Mouse (Mus musculus) thymus, adult 2 months (tissue): ENCODE results near the gene Scube2. TPM values are rescaled to one million over a fixed set of nuclear protein-coding genes. Genes with fewer than 3 reads are reported as not detected.

Experiments used
- DNase-seq: peaks from one replicate; pipeline ENCODE4 v3.0.0; 2021
- H3K27ac ChIP-seq: fragments of 200-500 bp; 2 replicates; pipeline ENCODE4 v1.5.1; 2012; ENCODE audit warnings: low read length, control low read depth; ENCODE audit not compliant: control insufficient read depth, insufficient read depth
- H3K27me3 ChIP-seq: fragments of 200-500 bp; 2 replicates; pipeline ENCODE4 v1.6.1; 2012; ENCODE audit warnings: mild to moderate bottlenecking, low read length, moderate library complexity, mixed read lengths; ENCODE audit not compliant: control insufficient read depth, insufficient read depth
- H3K36me3 ChIP-seq: fragments of 200-500 bp; 2 replicates; pipeline ENCODE4 v1.6.1; 2012; ENCODE audit warnings: mild to moderate bottlenecking, low read length, moderate library complexity; ENCODE audit not compliant: control insufficient read depth, insufficient read depth
- H3K4me1 ChIP-seq: fragments of 200-500 bp; replicated peaks from 2 replicates; pipeline ENCODE4 v1.6.1; 2012; ENCODE audit warnings: low read length; ENCODE audit not compliant: control insufficient read depth, insufficient read depth
- H3K4me3 ChIP-seq: fragments of 200-500 bp; 2 replicates; pipeline ENCODE4 v1.5.1; 2012; ENCODE audit warnings: mild to moderate bottlenecking, low read length, control low read depth, moderate library complexity; ENCODE audit not compliant: control insufficient read depth, insufficient read depth
- CTCF ChIP-seq: fragments of 200-500 bp; IDR thresholded peaks from 2 replicates; pipeline ENCODE4 v1.5.1; 2012; ENCODE audit warnings: mild to moderate bottlenecking, control low read depth, low read length, moderate library complexity, borderline replicate concordance; ENCODE audit not compliant: control insufficient read depth, poor library complexity, insufficient read depth; ENCODE audit errors: extremely low read depth
- POLR2A ChIP-seq: fragments of 200-500 bp; IDR thresholded peaks from 2 replicates; pipeline ENCODE4 v1.6.1; 2012; ENCODE audit warnings: mild to moderate bottlenecking, low read length, control low read depth, moderate library complexity; ENCODE audit not compliant: control insufficient read depth, poor library complexity, insufficient read depth; ENCODE audit errors: extremely low read depth
- WGBS: fragments of 180-500 bp; shearing (Covaris S2); methylation state at CpG from one replicate; pipeline ENCODE4 v1.1.7; 2018; 5-methylcytosine and 5-hydroxymethylcytosine counted together
- polyA plus RNA-seq: library from polyadenylated mRNA; depleted of rRNA; stranded (reverse); fragments of >200 nt; gene quantifications from 2 replicates; pipeline ENCODE4 v1.2.3, GENCODE M21; 2012

The Scube2 gene
- polyA plus RNA-seq, 1 experiment, result 0.34 TPM

GRCm38 (mm10) chr7:109875598-109875997, 10.1 kb upstream of the Scube2 start:
- WGBS, result 82% methylated on average over 3 of the region's 3 CpGs

DNA sequence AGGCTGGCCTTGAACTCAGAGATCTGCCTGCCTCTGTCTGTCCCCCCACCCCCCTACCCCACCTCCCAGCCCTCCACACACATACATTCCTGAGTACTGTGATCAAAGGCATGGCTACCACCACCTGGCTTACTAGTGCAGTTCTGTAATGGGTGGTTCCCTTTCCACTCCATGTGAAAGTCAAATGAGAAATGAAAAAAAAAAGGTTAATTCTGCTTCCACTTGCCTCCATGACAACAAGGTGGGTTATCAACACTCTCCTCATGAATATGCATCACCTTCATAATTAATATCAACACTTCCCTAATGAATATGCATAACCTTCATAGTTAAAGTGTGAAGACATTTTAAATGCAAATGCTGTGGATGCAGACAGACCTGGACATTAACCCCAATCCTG, 9.6 kb upstream of the Scube2 start:
- DNase-seq, result no peak
- Histone ChIP-seq H3K36me3 (no peaks in the 10 kb centered on the region), H3K4me3 (no peak overlapping the region), H3K4me1 (no peaks in the 10 kb centered on the region), H3K27ac (no peak overlapping the region), H3K27me3 (no peaks in the 10 kb centered on the region)
- TF ChIP-seq CTCF (no peak), POLR2A (no peak)

More at GRCm38 (mm10) chr7:109875598-109875997, 10.1 kb upstream of the Scube2 start:
- DNase-seq, result no peak
- H3K4me3 ChIP-seq, result no peak overlapping the region
- no peaks in the 10 kb centered on the region for H3K4me1 ChIP-seq
- no peak overlapping the region for H3K27ac ChIP-seq
- no peaks in the 10 kb centered on the region for H3K27me3 ChIP-seq
- H3K36me3 ChIP-seq, result no peaks in the 10 kb centered on the region
- TF ChIP-seq CTCF (no peak), POLR2A (no peak)

DNA sequence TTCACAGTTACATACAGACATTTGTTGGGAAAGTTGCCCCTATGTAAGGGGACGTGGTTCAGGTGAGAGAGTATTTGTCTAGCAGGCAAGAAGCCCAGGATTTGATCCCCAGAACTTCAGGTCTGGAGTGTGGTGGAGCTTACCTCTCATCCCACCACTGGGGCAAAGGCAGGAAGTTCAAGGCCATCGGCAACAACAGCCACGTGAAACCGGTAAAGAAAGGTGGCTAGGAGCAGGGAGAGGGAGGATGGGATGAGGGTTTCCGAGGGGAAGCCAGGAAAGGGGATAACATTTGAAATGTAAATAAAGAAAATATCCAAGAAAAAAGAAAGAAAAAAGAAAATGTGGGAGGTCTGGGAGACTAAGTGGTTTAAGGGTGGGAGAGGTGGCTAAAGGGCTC, 7.7 kb upstream of the Scube2 start:
- no peak for TF ChIP-seq POLR2A
- TF ChIP-seq CTCF, result no peak
- no peak overlapping the region for H3K27ac ChIP-seq
- 83% methylated on average over 5 of the region's 5 CpGs for WGBS

DNA sequence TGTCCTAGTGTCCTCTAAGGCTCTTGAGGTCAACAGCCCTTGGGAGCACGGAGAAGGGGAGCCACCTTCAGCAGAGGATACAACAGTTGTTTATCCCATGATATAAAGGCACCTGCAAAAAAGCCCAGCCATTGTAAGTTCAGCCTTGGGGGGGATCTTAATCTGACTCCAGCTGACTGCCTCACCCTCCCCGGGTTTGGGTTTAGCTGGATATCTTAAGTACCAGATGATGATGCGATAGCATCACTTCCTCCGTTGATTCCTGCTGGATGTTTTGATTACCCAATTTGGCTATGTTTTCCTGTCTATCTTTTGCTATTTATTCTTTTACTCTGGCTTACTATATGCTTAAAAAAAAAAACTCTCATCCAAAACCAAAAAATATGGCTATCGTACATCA, 5.8 kb upstream of the Scube2 start:
- Histone ChIP-seq H3K27ac (no peak overlapping the region), H3K36me3 (no peaks in the 10 kb centered on the region), H3K4me1 (no peaks in the 10 kb centered on the region), H3K4me3 (no peak overlapping the region), H3K27me3 (0 out of 2 replicates have a peak, but pooled peaks cover under 1% of the 10 kb centered on the region)
- WGBS, result 87% methylated on average over 5 of the region's 5 CpGs
- TF ChIP-seq CTCF (no peak), POLR2A (no peak)
- DNase-seq, result no peak

More for the DNA sequence above, 7.7 kb upstream of the Scube2 start:
- Histone ChIP-seq H3K36me3 (no peaks in the 10 kb centered on the region), H3K4me1 (no peaks in the 10 kb centered on the region), H3K27me3 (no peaks in the 10 kb centered on the region), H3K4me3 (no peak overlapping the region)
- DNase-seq, result no peak

- 55% methylated on average over 3 of the region's 3 CpGs for WGBS
- Histone ChIP-seq H3K27ac (no peak overlapping the region), H3K4me1 (no peaks in the 10 kb centered on the region; the same call in 1 of the 2 replicates), H3K4me3 (no peak overlapping the region), H3K27me3 (peaks cover 8% of the 10 kb centered on the region), H3K36me3 (no peaks in the 10 kb centered on the region)
- DNase-seq, result no peak
- no peak for TF ChIP-seq POLR2A
- no peak for TF ChIP-seq CTCF
Measured at GRCm38 (mm10) chr7:109868498-109868897, 3.0 kb upstream of the Scube2 start.

DNA sequence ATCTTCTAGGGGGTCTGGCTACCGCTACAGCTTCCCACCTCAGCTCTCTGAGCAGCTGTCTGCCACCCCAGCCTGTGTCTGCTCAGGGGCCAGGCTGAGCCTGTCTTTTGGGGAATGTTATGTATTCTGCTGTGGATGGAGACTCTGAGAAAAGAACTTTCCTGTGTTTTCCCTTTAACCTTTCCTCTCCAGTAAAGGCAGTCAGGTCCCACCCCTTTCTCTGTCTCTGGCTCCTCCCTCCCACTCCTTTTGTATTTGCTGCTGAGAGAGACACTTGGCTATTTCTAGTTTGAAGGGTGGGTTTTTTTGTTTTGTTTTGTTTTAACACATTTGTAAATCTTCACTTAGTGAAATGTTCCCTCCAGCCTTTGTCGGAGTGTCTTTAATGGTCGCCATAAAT, 1.2 kb upstream of the Scube2 start:
- Histone ChIP-seq H3K4me3 (no peak overlapping the region), H3K27me3 (peaks cover 12% of the 10 kb centered on the region), H3K27ac (no peak overlapping the region), H3K4me1 (no peaks in the 10 kb centered on the region; the same call in 1 of the 2 replicates), H3K36me3 (no peaks in the 10 kb centered on the region)
- 94% methylated on average over 3 of the region's 3 CpGs for WGBS
- TF ChIP-seq POLR2A (no peak), CTCF (no peak)
- no peak for DNase-seq

DNA sequence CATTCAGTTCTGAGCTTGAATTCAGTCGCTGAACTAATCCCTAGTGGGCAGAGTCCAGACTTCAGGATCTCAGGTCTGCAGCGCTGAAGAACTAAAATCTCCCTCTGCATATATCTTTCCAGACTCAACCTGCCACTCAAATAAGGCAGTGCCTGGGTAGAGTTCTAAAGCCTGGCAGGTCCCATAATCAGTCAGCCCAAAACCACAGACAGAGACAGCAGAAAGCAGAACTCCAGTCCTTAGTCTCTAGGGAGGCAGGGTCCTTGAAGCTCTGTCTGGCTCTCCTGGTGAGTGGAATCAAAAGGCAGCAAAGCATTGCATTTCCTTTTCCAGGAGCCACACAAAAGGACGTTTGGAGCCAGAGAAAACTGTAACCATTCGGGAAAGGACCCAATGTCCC, 1.9 kb downstream of the Scube2 start:
- Histone ChIP-seq H3K4me1 (no peaks in the 10 kb centered on the region; the same call in 1 of the 2 replicates), H3K27me3 (peaks cover 12% of the 10 kb centered on the region), H3K36me3 (no peaks in the 10 kb centered on the region), H3K27ac (no peak overlapping the region), H3K4me3 (no peak overlapping the region)
- 20% methylated on average over 4 of the region's 4 CpGs for WGBS
- TF ChIP-seq CTCF (no peak), POLR2A (no peak)
- DNase-seq, result no peak
